Mouse (Mus musculus) forebrain, embryonic 11.5 days (tissue): ENCODE data around the gene Gm20388. TPM values are rescaled to one million over a fixed set of nuclear protein-coding genes. Genes with fewer than 3 reads are reported as not detected.
"Not testable (repeated sequence)": the region's sequence is repeated elsewhere in the genome, so short reads cannot be mapped to it uniquely, and the experiment has no call there.

Experiments used
- ATAC-seq: fragments of 200-750 bp; cut with Nextera tagmentation; replicated peaks from 2 replicates; pipeline ENCODE4 v1.8.0; 2017; ENCODE audit warnings: moderate TSS enrichment; ENCODE audit not compliant: low FRiP score
- DNase-seq: peaks from one replicate; pipeline ENCODE4 v3.0.0-alpha.2; 2017; ENCODE audit warnings: low spot score
- H3K27ac ChIP-seq: fragments of 300-500 bp; sonication (generic); 2 replicates; pipeline ENCODE4 v1.5.1; 2014; ENCODE audit warnings: low read depth, low read length
- H3K27me3 ChIP-seq: fragments of 300-500 bp; sonication (generic); 2 replicates; pipeline ENCODE4 v1.6.1; 2014; ENCODE audit warnings: mild to moderate bottlenecking, low read length, mixed read lengths; ENCODE audit not compliant: control insufficient read depth, insufficient read depth
- H3K36me3 ChIP-seq: fragments of 300-500 bp; sonication (generic); 2 replicates; pipeline ENCODE4 v1.6.1; 2014; ENCODE audit warnings: mild to moderate bottlenecking, low read length, moderate library complexity, mixed read lengths; ENCODE audit not compliant: control insufficient read depth, insufficient read depth
- H3K4me1 ChIP-seq: fragments of 300-500 bp; sonication (generic); replicated peaks from 2 replicates; pipeline ENCODE4 v1.6.1; 2014; ENCODE audit warnings: low read length, mixed read lengths; ENCODE audit not compliant: control insufficient read depth, insufficient read depth
- H3K4me2 ChIP-seq: fragments of 300-500 bp; sonication (generic); 2 replicates; pipeline ENCODE4 v1.6.1; 2014; ENCODE audit warnings: low read depth, mild to moderate bottlenecking, low read length, moderate library complexity, mixed read lengths; ENCODE audit not compliant: severe bottlenecking
- H3K4me3 ChIP-seq: fragments of 300-500 bp; sonication (generic); 2 replicates; pipeline ENCODE4 v1.5.1; 2014; ENCODE audit warnings: low read depth, low read length
- H3K9ac ChIP-seq: fragments of 300-500 bp; sonication (generic); 2 replicates; pipeline ENCODE4 v1.6.1; 2014; ENCODE audit warnings: low read length
- H3K9me3 ChIP-seq: fragments of 300-500 bp; sonication (generic); 2 replicates; pipeline ENCODE4 v1.6.1; 2016; ENCODE audit warnings: low read length, mixed read lengths; ENCODE audit not compliant: control insufficient read depth
- WGBS: fragments of 180-500 bp; shearing (Covaris S2); extraction: QIAGEN DNeasy Blood & Tissue Kit; methylation state at CpG from one replicate; pipeline ENCODE4 v1.1.7; 2014; 5-methylcytosine and 5-hydroxymethylcytosine counted together
- polyA plus RNA-seq: library from polyadenylated mRNA; unstranded; fragments of >200 nt; fragmentation: Nextera tagmentation; extraction: Ambion mirVana; gene quantifications from 2 replicates; pipeline ENCODE4 v1.2.1, GENCODE M21; 2014

Gene Gm20388
- polyA plus RNA-seq, 1 experiment from 2014 or later: not detected

DNA sequence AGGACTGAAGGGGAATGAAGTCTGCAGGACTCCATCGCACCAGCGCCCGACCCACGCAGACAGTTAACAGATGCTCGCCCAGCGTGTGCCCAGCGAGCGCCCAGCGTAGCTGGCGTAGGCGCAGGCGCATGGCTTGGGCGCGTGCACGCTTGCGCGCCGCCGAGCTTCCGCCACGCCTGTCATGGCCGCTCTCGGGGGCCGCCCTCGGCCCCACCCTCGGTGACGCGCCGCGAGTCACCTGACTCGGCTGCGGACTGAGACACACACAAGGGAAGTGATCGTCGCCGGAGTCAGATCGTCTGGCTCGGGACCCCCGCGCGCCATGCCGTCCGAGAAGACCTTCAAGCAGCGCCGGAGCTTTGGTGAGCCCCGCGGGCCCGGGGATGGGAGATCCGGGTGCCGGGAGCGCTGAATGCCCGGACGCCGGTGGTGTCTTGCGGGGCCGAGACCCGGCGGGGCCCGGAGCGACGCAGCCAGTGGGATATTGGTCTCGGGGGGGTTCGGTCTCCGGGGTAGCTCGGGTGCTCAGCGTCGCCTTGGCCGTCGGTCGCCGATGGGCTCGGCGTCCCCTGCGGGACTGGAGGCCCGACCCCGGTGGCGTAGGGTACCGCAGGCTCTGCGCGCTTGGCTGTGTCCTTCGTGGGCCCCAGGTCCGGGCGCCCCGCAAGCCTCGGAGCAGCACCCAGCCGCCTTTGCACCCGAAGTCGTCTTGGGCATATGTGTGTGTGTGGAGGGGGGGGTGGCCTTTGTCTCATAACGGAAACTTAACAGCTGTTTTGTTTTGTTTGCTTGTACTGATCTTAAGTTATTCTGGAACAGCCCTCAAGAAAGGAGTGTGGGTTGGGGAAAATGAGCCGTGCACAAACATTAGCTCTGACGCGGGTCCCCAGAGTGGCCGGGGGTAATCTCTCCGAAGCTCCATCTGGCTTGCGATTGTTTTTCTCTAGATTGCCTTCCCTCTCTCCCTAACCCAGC, 1679.8 kb downstream of the Gm20388 start, which contains the start of gene Map1lc3b:
TSS of gene Map1lc3b (plus strand) at position 159 of the 975 bp plus-strand sequence.
- H3K9ac ChIP-seq: peak within 1 kb of the TSS; percentile 77
- H3K36me3 ChIP-seq: no peaks in the 10 kb centered on the region
- no peaks in the 10 kb centered on the region for H3K27me3 ChIP-seq
- peak within 1 kb of the TSS; percentile 89 for H3K4me2 ChIP-seq
- H3K27ac ChIP-seq: peak within 1 kb of the TSS; percentile 25; the same call in 1 of the 2 replicates
- H3K4me1 ChIP-seq: peaks cover 10% of the 10 kb centered on the region; the same call in 1 of the 2 replicates
- DNase-seq: peak; percentile 97
- H3K4me3 ChIP-seq: peak within 1 kb of the TSS; percentile 90
- peak; percentile 84 for ATAC-seq
- H3K9me3 ChIP-seq: no peaks in the 10 kb centered on the region
- WGBS: under 1% methylated on average over 87 of the region's 94 CpGs

- 20% methylated on average over 20 of the region's 20 CpGs for WGBS
- Histone ChIP-seq H3K4me1 (peaks cover 10% of the 10 kb centered on the region; the same call in 1 of the 2 replicates), H3K27me3 (no peaks in the 10 kb centered on the region), H3K27ac (no peak overlapping the region), H3K4me2 (peak overlapping the region; percentile 89), H3K4me3 (peak overlapping the region; percentile 90), H3K9ac (peak overlapping the region; percentile 77), H3K9me3 (no peaks in the 10 kb centered on the region), H3K36me3 (no peaks in the 10 kb centered on the region)
- DNase-seq: no peak
- ATAC-seq: no peak; the same call in 1 of the 2 replicates
Measured at GRCm38 (mm10) chr8:121591178-121592066, 1680.8 kb downstream of the Gm20388 start.

DNA sequence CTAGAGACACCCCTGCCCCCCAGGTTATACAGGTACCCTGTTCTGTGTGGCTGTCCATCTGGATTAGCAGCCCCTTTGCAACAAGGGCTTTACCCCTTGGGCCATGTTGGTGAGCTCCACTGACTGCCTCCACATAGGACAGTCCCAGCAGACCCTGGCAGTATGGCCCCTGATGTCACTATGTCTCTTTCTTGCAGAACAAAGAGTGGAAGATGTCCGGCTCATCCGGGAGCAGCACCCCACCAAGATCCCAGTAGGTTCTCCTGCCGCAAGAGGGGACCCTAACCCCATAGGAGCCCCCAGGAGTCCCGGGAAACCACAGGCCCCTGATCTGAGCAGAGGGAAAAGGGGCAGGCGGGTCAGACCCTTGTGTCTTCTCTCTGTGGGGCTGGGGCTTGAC, 1682.7 kb downstream of the Gm20388 start:
- 90% methylated on average over 5 of the region's 5 CpGs for WGBS
- H3K36me3 ChIP-seq: no peaks in the 10 kb centered on the region; the same call in 1 of the 2 replicates

GRCm38 (mm10) chr8:121593983-121594382, 1683.3 kb downstream of the Gm20388 start:
- Histone ChIP-seq H3K4me1 (peaks cover 10% of the 10 kb centered on the region; the same call in 1 of the 2 replicates), H3K27ac (no peak overlapping the region), H3K4me3 (no peak overlapping the region), H3K4me2 (no peak overlapping the region), H3K9ac (no peak overlapping the region), H3K9me3 (no peaks in the 10 kb centered on the region), H3K36me3 (no peaks in the 10 kb centered on the region; the same call in 1 of the 2 replicates), H3K27me3 (no peaks in the 10 kb centered on the region)
- ATAC-seq: no peak
- DNase-seq: no peak
- WGBS: 81% methylated on average over 9 of the region's 9 CpGs

More for the DNA sequence above, 1682.7 kb downstream of the Gm20388 start:
- Histone ChIP-seq H3K9ac (no peak overlapping the region), H3K4me2 (no peak overlapping the region), H3K27ac (no peak overlapping the region), H3K27me3 (no peaks in the 10 kb centered on the region), H3K4me3 (no peak overlapping the region), H3K4me1 (peaks cover 10% of the 10 kb centered on the region; the same call in 1 of the 2 replicates), H3K9me3 (no peaks in the 10 kb centered on the region)
- ATAC-seq: no peak
- no peak for DNase-seq

DNA sequence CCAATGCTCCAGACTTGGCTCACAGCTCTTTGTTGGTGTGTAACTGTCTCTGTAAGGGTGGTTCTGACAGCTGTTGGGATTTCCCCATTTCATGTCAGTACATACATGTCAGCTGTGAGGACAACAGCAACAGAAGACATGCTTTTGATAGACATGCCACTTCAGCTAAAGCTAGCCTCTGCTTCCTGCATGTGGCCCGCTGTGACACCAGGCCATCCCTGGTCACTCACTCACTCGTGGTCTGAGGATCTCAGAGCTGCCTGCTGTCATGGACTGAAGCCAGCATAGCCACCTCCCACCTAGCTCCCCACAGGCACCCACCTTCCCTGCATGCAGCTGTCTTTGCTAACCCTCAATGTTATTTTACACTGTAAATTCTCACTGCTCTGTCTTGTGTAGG, 1686.9 kb downstream of the Gm20388 start:
- H3K4me3 ChIP-seq, H3K36me3 ChIP-seq, ATAC-seq, H3K27me3 ChIP-seq, H3K9me3 ChIP-seq, DNase-seq, H3K4me1 ChIP-seq, H3K4me2 ChIP-seq, H3K9ac ChIP-seq, H3K27ac ChIP-seq: not testable (repeated sequence)
- 87% methylated on average over 2 of the region's 2 CpGs for WGBS

- H3K9me3 ChIP-seq: no peaks in the 10 kb centered on the region
- 92% methylated on average over 7 of the region's 7 CpGs for WGBS
- H3K36me3 ChIP-seq: peaks cover 3% of the 10 kb centered on the region; the same call in 1 of the 2 replicates
- no peaks in the 10 kb centered on the region for H3K27me3 ChIP-seq
- H3K4me1 ChIP-seq: no peaks in the 10 kb centered on the region
- H3K27ac ChIP-seq: no peak overlapping the region
- no peak overlapping the region for H3K9ac ChIP-seq
- DNase-seq (no peak), ATAC-seq (no peak)
- no peak overlapping the region for H3K4me2 ChIP-seq
- no peak overlapping the region for H3K4me3 ChIP-seq
Measured at GRCm38 (mm10) chr8:121598190-121598589, 1687.5 kb downstream of the Gm20388 start.

- 33% methylated on average over 7 of the region's 7 CpGs for WGBS
- no peak overlapping the region for H3K9ac ChIP-seq
- no peaks in the 10 kb centered on the region for H3K4me1 ChIP-seq
- H3K27ac ChIP-seq: no peak overlapping the region
- DNase-seq (peak; percentile 90), ATAC-seq (peak; percentile 76)
- peaks cover 6% of the 10 kb centered on the region for H3K36me3 ChIP-seq
- H3K4me2 ChIP-seq: no peak overlapping the region
- no peaks in the 10 kb centered on the region for H3K27me3 ChIP-seq
- H3K4me3 ChIP-seq: no peak overlapping the region
- H3K9me3 ChIP-seq: no peaks in the 10 kb centered on the region
Measured at GRCm38 (mm10) chr8:121598892-121599291, 1688.3 kb downstream of the Gm20388 start.

DNA sequence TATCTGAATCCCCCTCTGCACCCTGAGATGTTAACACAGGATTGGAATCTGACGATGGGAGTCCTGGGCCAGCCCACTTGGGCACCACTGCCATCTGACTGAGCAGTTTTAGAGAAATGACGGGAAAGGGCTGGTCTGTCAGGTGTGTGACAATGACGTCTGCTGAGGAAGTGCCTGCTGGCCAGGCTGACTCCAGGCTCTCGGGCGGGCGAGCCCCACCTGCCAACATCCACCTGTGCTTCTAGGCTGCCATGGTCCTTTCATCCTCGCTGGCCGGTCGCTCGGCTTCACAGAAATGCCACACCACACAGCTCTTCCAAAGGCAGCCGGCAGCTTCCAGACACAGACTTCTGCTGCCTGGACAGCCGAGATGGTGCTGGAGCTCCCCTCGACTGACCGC, 1689.2 kb downstream of the Gm20388 start:
- 91% methylated on average over 14 of the region's 14 CpGs for WGBS
- Histone ChIP-seq H3K27me3 (no peaks in the 10 kb centered on the region), H3K27ac (no peak overlapping the region), H3K9me3 (no peaks in the 10 kb centered on the region), H3K4me1 (no peaks in the 10 kb centered on the region), H3K4me3 (no peak overlapping the region), H3K4me2 (no peak overlapping the region), H3K9ac (no peak overlapping the region), H3K36me3 (peaks cover 12% of the 10 kb centered on the region)
- ATAC-seq: no peak
- no peak for DNase-seq
